Mouse (Mus musculus) heart, postnatal 0 days (tissue): ENCODE data around the gene D10Wsu102e.

Experiments used
- CTCF ChIP-seq: IDR thresholded peaks from 2 replicates; pipeline ENCODE4 v1.5.1; 2016; ENCODE audit warnings: antibody characterized with exemption, control low read depth, low read depth
- EP300 ChIP-seq: IDR thresholded peaks from 2 replicates; pipeline ENCODE4 v1.6.1; 2016; ENCODE audit warnings: antibody characterized with exemption, low read depth

DNA sequence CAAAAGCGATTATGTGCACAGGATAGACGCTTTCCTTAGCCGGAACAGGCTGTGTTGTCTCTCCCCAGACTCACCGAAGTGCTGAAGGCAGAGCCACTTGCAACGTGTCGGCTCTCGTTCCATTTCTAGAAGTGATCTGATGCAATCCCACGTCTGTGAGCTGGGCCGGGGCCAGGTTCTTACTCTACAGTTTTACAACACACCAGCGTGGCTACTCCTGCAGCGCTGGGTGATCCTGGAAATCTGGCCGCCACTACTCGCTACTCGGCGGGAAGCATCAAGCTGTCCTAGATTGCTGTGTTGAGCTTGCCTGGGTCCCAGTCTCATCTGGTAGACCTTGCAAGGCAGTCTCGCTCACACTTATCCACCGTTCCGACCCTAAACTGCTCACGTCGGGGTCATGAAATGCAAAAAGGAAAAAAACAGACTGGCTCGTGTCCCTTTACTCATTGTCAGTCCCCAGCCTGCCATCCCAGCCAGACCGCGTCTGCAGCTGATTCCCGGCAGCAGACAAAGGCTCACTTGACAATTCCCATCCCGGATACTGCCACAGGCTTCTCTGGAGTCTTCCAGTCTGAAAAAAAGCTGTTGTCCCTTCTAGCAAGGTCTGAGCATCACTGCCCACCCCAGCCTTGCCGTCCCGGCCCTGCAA, 173.4 kb downstream of the D10Wsu102e start:
- TF ChIP-seq CTCF (no peak), EP300 (no peak)
